Mouse (Mus musculus) heart, postnatal 0 days (tissue): ENCODE measurements around the gene Dab1.

Source experiments
- CTCF ChIP-seq: IDR thresholded peaks from 2 replicates; pipeline ENCODE4 v1.5.1; 2016; ENCODE audit warnings: antibody characterized with exemption, control low read depth, low read depth
- EP300 ChIP-seq: IDR thresholded peaks from 2 replicates; pipeline ENCODE4 v1.6.1; 2016; ENCODE audit warnings: antibody characterized with exemption, low read depth

GRCm38 (mm10) chr4:103974946-103975345 lies 355.8 kb downstream of the Dab1 start:
- no peak for TF ChIP-seq CTCF
- TF ChIP-seq EP300 = no peak
